Mouse (Mus musculus): ENCODE data around the gene Npm1. TPM values are rescaled to one million over a fixed set of nuclear protein-coding genes. Genes with fewer than 3 reads are reported as not detected.
A peak's percentile ranks its signal among the peaks of the same experiment; 100 is the strongest.

The Npm1 gene
- polyA plus RNA-seq, 1 experiment from 2014 or later, result 1,037 TPM

- no peaks in the 10 kb centered on the region for H3K27me3 ChIP-seq (ENCODE audit: control insufficient read depth, insufficient read depth, low read length)
Measured at GRCm38 (mm10) chr11:33170489-33170888, 7.5 kb upstream of the Npm1 start.

GRCm38 (mm10) chr11:33162211-33162997 lies 602 bp downstream of the Npm1 start:
- DNase-seq (ENCODE audit: low spot score) (peak; percentile 85), ATAC-seq (ENCODE audit: insufficient read depth, low FRiP score, low TSS enrichment) (peak; percentile 62)
- H3K4me2 ChIP-seq (ENCODE audit: low read depth), result peak overlapping the region; percentile 50
- no peaks in the 10 kb centered on the region for H3K9me3 ChIP-seq (ENCODE audit: control insufficient read depth, low read length)
- H3K4me1 ChIP-seq (ENCODE audit: control insufficient read depth, insufficient read depth, low read length), result peaks cover 9% of the 10 kb centered on the region
- 2% methylated on average over 50 of the region's 53 CpGs for WGBS
- peak overlapping the region; percentile 89 for H3K9ac ChIP-seq (ENCODE audit: low read length)
- no peaks in the 10 kb centered on the region for H3K27me3 ChIP-seq (ENCODE audit: control insufficient read depth, insufficient read depth, low read length)
- H3K27ac ChIP-seq (ENCODE audit: low read depth, low read length), result peak overlapping the region; percentile 80
- H3K4me3 ChIP-seq (ENCODE audit: low read depth, low read length), result peak overlapping the region; percentile 98
- peaks cover 3% of the 10 kb centered on the region; the same call in 1 of the 2 replicates for H3K36me3 ChIP-seq (ENCODE audit: control insufficient read depth, insufficient read depth, low read length)

More at GRCm38 (mm10) chr11:33170489-33170888, 7.5 kb upstream of the Npm1 start:
- DNase-seq (ENCODE audit: low spot score), result peak; percentile 72
- Histone ChIP-seq H3K4me3 (ENCODE audit: low read depth, low read length) (no peak overlapping the region), H3K9ac (ENCODE audit: low read length) (no peak overlapping the region), H3K27ac (ENCODE audit: low read depth, low read length) (no peak overlapping the region), H3K4me1 (ENCODE audit: control insufficient read depth, insufficient read depth, low read length) (no peaks in the 10 kb centered on the region), H3K9me3 (ENCODE audit: control insufficient read depth, low read length) (no peaks in the 10 kb centered on the region), H3K36me3 (ENCODE audit: control insufficient read depth, insufficient read depth, low read length) (no peaks in the 10 kb centered on the region), H3K4me2 (ENCODE audit: low read depth) (no peak overlapping the region)
- 13% methylated on average over 9 of the region's 9 CpGs for WGBS
- no peak for ATAC-seq (ENCODE audit: insufficient read depth, low FRiP score, low TSS enrichment)

- Histone ChIP-seq H3K4me1 (ENCODE audit: control insufficient read depth, insufficient read depth, low read length) (peaks cover 9% of the 10 kb centered on the region), H3K4me3 (ENCODE audit: low read depth, low read length) (no peak overlapping the region), H3K9ac (ENCODE audit: low read length) (no peak overlapping the region), H3K27me3 (ENCODE audit: control insufficient read depth, insufficient read depth, low read length) (no peaks in the 10 kb centered on the region), H3K9me3 (ENCODE audit: control insufficient read depth, low read length) (no peaks in the 10 kb centered on the region), H3K27ac (ENCODE audit: low read depth, low read length) (no peak overlapping the region), H3K36me3 (ENCODE audit: control insufficient read depth, insufficient read depth, low read length) (peaks cover 3% of the 10 kb centered on the region; the same call in 1 of the 2 replicates), H3K4me2 (ENCODE audit: low read depth) (no peak overlapping the region)
- DNase-seq (ENCODE audit: low spot score), result no peak
- WGBS, result 86% methylated on average over 3 of the region's 3 CpGs
- no peak for ATAC-seq (ENCODE audit: insufficient read depth, low FRiP score, low TSS enrichment)
Measured at GRCm38 (mm10) chr11:33159741-33160140, 3.3 kb downstream of the Npm1 start.

GRCm38 (mm10) chr11:33157453-33158196 lies 5.4 kb downstream of the Npm1 start:
- 79% methylated on average over 2 of the region's 2 CpGs for WGBS
- H3K9ac ChIP-seq (ENCODE audit: low read length), result no peak overlapping the region
- H3K27me3 ChIP-seq (ENCODE audit: control insufficient read depth, insufficient read depth, low read length), result no peaks in the 10 kb centered on the region
- H3K4me2 ChIP-seq (ENCODE audit: low read depth), result no peak overlapping the region
- no peaks in the 10 kb centered on the region for H3K9me3 ChIP-seq (ENCODE audit: control insufficient read depth, low read length)
- no peak for DNase-seq (ENCODE audit: low spot score)
- ATAC-seq (ENCODE audit: insufficient read depth, low FRiP score, low TSS enrichment), result no peak
- H3K36me3 ChIP-seq (ENCODE audit: control insufficient read depth, insufficient read depth, low read length), result peaks cover 3% of the 10 kb centered on the region; the same call in 1 of the 2 replicates
- H3K4me1 ChIP-seq (ENCODE audit: control insufficient read depth, insufficient read depth, low read length), result peaks cover 9% of the 10 kb centered on the region
- H3K27ac ChIP-seq (ENCODE audit: low read depth, low read length), result no peak overlapping the region
- H3K4me3 ChIP-seq (ENCODE audit: low read depth, low read length), result no peak overlapping the region

GRCm38 (mm10) chr11:33156436-33157015 lies 6.5 kb downstream of the Npm1 start:
- Histone ChIP-seq H3K27ac (ENCODE audit: low read depth, low read length) (no peak overlapping the region), H3K27me3 (ENCODE audit: control insufficient read depth, insufficient read depth, low read length) (no peaks in the 10 kb centered on the region), H3K9me3 (ENCODE audit: control insufficient read depth, low read length) (no peaks in the 10 kb centered on the region), H3K4me2 (ENCODE audit: low read depth) (no peak overlapping the region), H3K4me3 (ENCODE audit: low read depth, low read length) (no peak overlapping the region), H3K4me1 (ENCODE audit: control insufficient read depth, insufficient read depth, low read length) (peaks cover 8% of the 10 kb centered on the region), H3K36me3 (ENCODE audit: control insufficient read depth, insufficient read depth, low read length) (peaks cover 3% of the 10 kb centered on the region; the same call in 1 of the 2 replicates), H3K9ac (ENCODE audit: low read length) (no peak overlapping the region)
- DNase-seq (ENCODE audit: low spot score) (no peak), ATAC-seq (ENCODE audit: insufficient read depth, low FRiP score, low TSS enrichment) (no peak)
- WGBS, result 90% methylated on average over 4 of the region's 4 CpGs

GRCm38 (mm10) chr11:33154459-33154858 lies 8.5 kb downstream of the Npm1 start:
- no peak overlapping the region for H3K27ac ChIP-seq (ENCODE audit: low read depth, low read length)
- H3K27me3 ChIP-seq (ENCODE audit: control insufficient read depth, insufficient read depth, low read length), result no peaks in the 10 kb centered on the region
- 96% methylated on average over 3 of the region's 3 CpGs for WGBS
- H3K4me3 ChIP-seq (ENCODE audit: low read depth, low read length), result no peak overlapping the region
- H3K36me3 ChIP-seq (ENCODE audit: control insufficient read depth, insufficient read depth, low read length), result no peaks in the 10 kb centered on the region
- H3K9ac ChIP-seq (ENCODE audit: low read length), result no peak overlapping the region
- no peaks in the 10 kb centered on the region for H3K9me3 ChIP-seq (ENCODE audit: control insufficient read depth, low read length)
- ATAC-seq (ENCODE audit: insufficient read depth, low FRiP score, low TSS enrichment) (no peak), DNase-seq (ENCODE audit: low spot score) (no peak)
- H3K4me2 ChIP-seq (ENCODE audit: low read depth), result no peak overlapping the region
- H3K4me1 ChIP-seq (ENCODE audit: control insufficient read depth, insufficient read depth, low read length), result no peaks in the 10 kb centered on the region

- whole genome bisulfite sequencing, result 97% methylated on average over 1 of the region's 1 CpGs
- no peak overlapping the region for H3K4me2 ChIP-seq (ENCODE audit: low read depth)
- H3K27ac ChIP-seq (ENCODE audit: low read depth, low read length), result no peak overlapping the region
- H3K27me3 ChIP-seq (ENCODE audit: control insufficient read depth, insufficient read depth, low read length), result no peaks in the 10 kb centered on the region
- DNase-seq (ENCODE audit: low spot score) (no peak), ATAC-seq (ENCODE audit: insufficient read depth, low FRiP score, low TSS enrichment) (no peak)
- no peaks in the 10 kb centered on the region for H3K9me3 ChIP-seq (ENCODE audit: control insufficient read depth, low read length)
- no peak overlapping the region for H3K9ac ChIP-seq (ENCODE audit: low read length)
- H3K4me1 ChIP-seq (ENCODE audit: control insufficient read depth, insufficient read depth, low read length), result no peaks in the 10 kb centered on the region
- H3K4me3 ChIP-seq (ENCODE audit: low read depth, low read length), result no peak overlapping the region
- no peaks in the 10 kb centered on the region for H3K36me3 ChIP-seq (ENCODE audit: control insufficient read depth, insufficient read depth, low read length)
Measured at GRCm38 (mm10) chr11:33152997-33153396, 10.0 kb downstream of the Npm1 start.

GRCm38 (mm10) chr11:33151780-33152145 lies 11.2 kb downstream of the Npm1 start:
- no peak overlapping the region for H3K9ac ChIP-seq (ENCODE audit: low read length)
- no peak overlapping the region for H3K4me3 ChIP-seq (ENCODE audit: low read depth, low read length)
- DNase-seq (ENCODE audit: low spot score), result no peak
- 80% methylated on average over 4 of the region's 4 CpGs for WGBS
- H3K36me3 ChIP-seq (ENCODE audit: control insufficient read depth, insufficient read depth, low read length), result no peaks in the 10 kb centered on the region
- 0 out of 2 replicates have a peak, but pooled peaks cover 2% of the 10 kb centered on the region for H3K4me1 ChIP-seq (ENCODE audit: control insufficient read depth, insufficient read depth, low read length)
- no peak overlapping the region for H3K4me2 ChIP-seq (ENCODE audit: low read depth)
- peaks cover 2% of the 10 kb centered on the region; the same call in 1 of the 2 replicates for H3K27me3 ChIP-seq (ENCODE audit: control insufficient read depth, insufficient read depth, low read length)
- no peak overlapping the region for H3K27ac ChIP-seq (ENCODE audit: low read depth, low read length)
- no peaks in the 10 kb centered on the region for H3K9me3 ChIP-seq (ENCODE audit: control insufficient read depth, low read length)
- no peak for ATAC-seq (ENCODE audit: insufficient read depth, low FRiP score, low TSS enrichment)
